Mouse (Mus musculus) liver, postnatal 0 days (tissue): ENCODE data around the gene Klhl29. TPM values are rescaled to one million over a fixed set of nuclear protein-coding genes. Genes with fewer than 3 reads are reported as not detected.

Experiments
- ATAC-seq: fragments of 200-750 bp; cut with Nextera tagmentation; 2 replicates; pipeline ENCODE4 v1.8.0; 2017; ENCODE audit warnings: mild to moderate bottlenecking, moderate library complexity
- DNase-seq: peaks from one replicate; pipeline ENCODE4 v3.0.0-alpha.2; 2016
- H3K27ac ChIP-seq: fragments of 300-500 bp; sonication (generic); 2 replicates; pipeline ENCODE4 v1.5.1; 2014; ENCODE audit warnings: antibody characterized with exemption, moderate library complexity, mild to moderate bottlenecking, low read depth
- H3K27me3 ChIP-seq: fragments of 300-500 bp; sonication (generic); 2 replicates; pipeline ENCODE4 v1.6.1; 2014; ENCODE audit warnings: low read length, control low read depth, mixed read lengths; ENCODE audit not compliant: insufficient read depth
- H3K36me3 ChIP-seq: fragments of 300-500 bp; sonication (generic); replicated peaks from 2 replicates; pipeline ENCODE4 v1.6.1; 2014; ENCODE audit warnings: mild to moderate bottlenecking, control low read depth, low read length, moderate library complexity, mixed read lengths; ENCODE audit not compliant: insufficient read depth
- H3K4me1 ChIP-seq: fragments of 300-500 bp; sonication (generic); 2 replicates; pipeline ENCODE4 v1.6.1; 2014; ENCODE audit warnings: antibody characterized with exemption, mild to moderate bottlenecking, control low read depth; ENCODE audit not compliant: insufficient read depth
- H3K4me2 ChIP-seq: fragments of 300-500 bp; sonication (generic); 2 replicates; pipeline ENCODE4 v1.6.1; 2014; ENCODE audit warnings: low read depth, mild to moderate bottlenecking, low read length, moderate library complexity, mixed read lengths
- H3K4me3 ChIP-seq: fragments of 300-500 bp; sonication (generic); 2 replicates; pipeline ENCODE4 v1.5.1; 2014; ENCODE audit warnings: low read depth, low read length
- H3K9ac ChIP-seq: fragments of 300-500 bp; sonication (generic); replicated peaks from 2 replicates; pipeline ENCODE4 v1.6.1; 2014; ENCODE audit warnings: mild to moderate bottlenecking, moderate library complexity
- H3K9me3 ChIP-seq: fragments of 300-500 bp; sonication (generic); 2 replicates; pipeline ENCODE4 v1.6.1; 2016; ENCODE audit warnings: mild to moderate bottlenecking, control low read depth, low read length, mixed read lengths
- CTCF ChIP-seq: sonication (generic); IDR thresholded peaks from 2 replicates; pipeline ENCODE4 v1.5.1; 2016; ENCODE audit warnings: antibody characterized with exemption, low read depth
- EP300 ChIP-seq: IDR thresholded peaks from 2 replicates; pipeline ENCODE4 v1.6.1; 2016; ENCODE audit warnings: antibody characterized with exemption, low read depth, mild to moderate bottlenecking
- WGBS: fragments of 180-500 bp; shearing (Covaris S2); extraction: QIAGEN DNeasy Blood & Tissue Kit; methylation state at CpG from one replicate; pipeline ENCODE4 v1.1.7; 2014; ENCODE audit not compliant: insufficient replicate concordance; 5-methylcytosine and 5-hydroxymethylcytosine counted together
- polyA plus RNA-seq: library from polyadenylated mRNA; unstranded; fragments of >200 nt; fragmentation: Nextera tagmentation; extraction: Ambion mirVana; gene quantifications from 2 replicates; pipeline ENCODE4 v1.2.1, GENCODE M21; 2015

Gene Klhl29
- polyA plus RNA-seq, 1 experiment from 2014 or later, result 0.05 TPM

- DNase-seq (no peak), ATAC-seq (no peak)
- H3K9ac ChIP-seq, result no peak overlapping the region
- TF ChIP-seq EP300 (no peak), CTCF (no peak)
- no peaks in the 10 kb centered on the region for H3K27me3 ChIP-seq
- no peak overlapping the region for H3K4me3 ChIP-seq
- no peaks in the 10 kb centered on the region for H3K36me3 ChIP-seq
- 81% methylated on average over 5 of the region's 5 CpGs for WGBS
- no peaks in the 10 kb centered on the region for H3K4me1 ChIP-seq
- H3K9me3 ChIP-seq, result no peaks in the 10 kb centered on the region
- H3K27ac ChIP-seq, result no peak overlapping the region
- H3K4me2 ChIP-seq, result no peak overlapping the region
These were observed 290.8 kb downstream of the Klhl29 start for GRCm38 (mm10) chr12:5084714-5085113.

GRCm38 (mm10) chr12:5081480-5081879, 294.0 kb downstream of the Klhl29 start:
- no peaks in the 10 kb centered on the region for H3K27me3 ChIP-seq
- no peak overlapping the region for H3K4me3 ChIP-seq
- 74% methylated on average over 4 of the region's 4 CpGs for WGBS
- H3K4me2 ChIP-seq, result no peak overlapping the region
- no peak overlapping the region for H3K27ac ChIP-seq
- no peak for DNase-seq
- no peaks in the 10 kb centered on the region for H3K36me3 ChIP-seq
- H3K9ac ChIP-seq, result no peak overlapping the region
- no peaks in the 10 kb centered on the region for H3K4me1 ChIP-seq
- TF ChIP-seq EP300, result no peak
- no peak for TF ChIP-seq CTCF
- ATAC-seq, result no peak
- H3K9me3 ChIP-seq, result no peaks in the 10 kb centered on the region

GRCm38 (mm10) chr12:5073191-5073590, 302.3 kb downstream of the Klhl29 start:
- Histone ChIP-seq H3K9ac (no peak overlapping the region), H3K9me3 (no peaks in the 10 kb centered on the region), H3K27ac (no peak overlapping the region), H3K36me3 (no peaks in the 10 kb centered on the region), H3K4me2 (no peak overlapping the region), H3K4me3 (no peak overlapping the region), H3K27me3 (no peaks in the 10 kb centered on the region), H3K4me1 (no peaks in the 10 kb centered on the region)
- 83% methylated on average over 12 of the region's 12 CpGs for WGBS
- TF ChIP-seq EP300 (no peak), CTCF (no peak)
- ATAC-seq, result no peak
- DNase-seq, result no peak

GRCm38 (mm10) chr12:5070131-5070530, 305.4 kb downstream of the Klhl29 start:
- no peaks in the 10 kb centered on the region for H3K36me3 ChIP-seq
- TF ChIP-seq CTCF, result no peak
- TF ChIP-seq EP300, result no peak
- no peak overlapping the region for H3K9ac ChIP-seq
- no peaks in the 10 kb centered on the region for H3K4me1 ChIP-seq
- no peak overlapping the region for H3K4me2 ChIP-seq
- DNase-seq (no peak), ATAC-seq (no peak)
- H3K27ac ChIP-seq, result no peak overlapping the region
- no peaks in the 10 kb centered on the region for H3K27me3 ChIP-seq
- H3K4me3 ChIP-seq, result no peak overlapping the region
- no peaks in the 10 kb centered on the region for H3K9me3 ChIP-seq
- WGBS, result 82% methylated on average over 3 of the region's 3 CpGs

- ATAC-seq (no peak), DNase-seq (no peak)
- Histone ChIP-seq H3K4me1 (no peaks in the 10 kb centered on the region), H3K9ac (no peak overlapping the region), H3K9me3 (no peaks in the 10 kb centered on the region), H3K36me3 (no peaks in the 10 kb centered on the region), H3K27ac (no peak overlapping the region), H3K4me2 (no peak overlapping the region), H3K4me3 (no peak overlapping the region), H3K27me3 (no peaks in the 10 kb centered on the region)
- 45% methylated on average over 3 of the region's 3 CpGs for WGBS
- TF ChIP-seq CTCF (no peak), EP300 (no peak)
These were observed 307.9 kb downstream of the Klhl29 start for GRCm38 (mm10) chr12:5067590-5067989.

GRCm38 (mm10) chr12:5048104-5048503, 327.4 kb downstream of the Klhl29 start:
- WGBS, result 86% methylated on average over 4 of the region's 4 CpGs
- H3K27ac ChIP-seq, result no peak overlapping the region
- H3K9ac ChIP-seq, result no peak overlapping the region
- H3K4me2 ChIP-seq, result no peak overlapping the region
- H3K4me1 ChIP-seq, result no peaks in the 10 kb centered on the region
- no peaks in the 10 kb centered on the region for H3K27me3 ChIP-seq
- peaks cover 23% of the 10 kb centered on the region for H3K9me3 ChIP-seq
- DNase-seq (no peak), ATAC-seq (no peak)
- H3K36me3 ChIP-seq, result peaks cover 11% of the 10 kb centered on the region
- H3K4me3 ChIP-seq, result no peak overlapping the region
- no peak for TF ChIP-seq EP300
- TF ChIP-seq CTCF, result no peak

GRCm38 (mm10) chr12:5044141-5044540, 331.3 kb downstream of the Klhl29 start:
- Histone ChIP-seq H3K4me2 (no peak overlapping the region), H3K27ac (no peak overlapping the region), H3K27me3 (no peaks in the 10 kb centered on the region), H3K9me3 (no peaks in the 10 kb centered on the region), H3K4me3 (no peak overlapping the region), H3K4me1 (no peaks in the 10 kb centered on the region), H3K36me3 (peaks cover 20% of the 10 kb centered on the region), H3K9ac (no peak overlapping the region)
- DNase-seq (no peak), ATAC-seq (no peak)
- no peak for TF ChIP-seq CTCF
- no peak for TF ChIP-seq EP300
- 89% methylated on average over 15 of the region's 15 CpGs for WGBS
